Comparison of ENCODE assay signal across 13 mouse cellular contexts in genomic region chr2:180731036-180731435, GRCm38 (mm10). TPM values are rescaled to one million over a fixed set of nuclear protein-coding genes. Genes with fewer than 3 reads are reported as not detected.
DNase-seq lines count a peak whose midpoint lies in the region.
"Had no signal": no experiment of that assay in that cellular context is flagged by ENCODE, and none has a peak within 500 bp of the region (broad histone marks: within the 10 kb centered on the region; RNA-seq: fewer than 3 reads in every experiment).

No protein-coding gene starts in this region.

- peak; percentile 33 to 69 for DNase-seq in adrenal gland, adult (ENCODE audit: inconsistent age in 2 of 2, low spot score in 1 of 2)
- DNase-seq in adrenal gland, postnatal 4 days (ENCODE audit: low spot score in 2 of 2): no peak
- peak; percentile 44 to 64 for DNase-seq in thymus, adult 18-20 months
- DNase-seq in thymus, postnatal 10 days (ENCODE audit: low spot score in 2 of 2): no peak
- peak; percentile 44 for DNase-seq in lung, postnatal 14 days
- DNase-seq in gastrocnemius, postnatal 25 days: no peak
- no peak for DNase-seq in retina, embryonic 14.5 days (ENCODE audit: low spot score)
- no peak for DNase-seq in layer of hippocampus, postnatal 36 days
- DNase-seq: cerebellum, adult 2 months; forebrain, postnatal 0 days; heart, postnatal 14 days had no signal

RNA-seq across cellular contexts. Expression of gene Slc17a9, which starts 6.0 kb away (rescaled TPM):
- total RNA-seq in adrenal gland, postnatal 4 days (2021): 1 to 10 TPM; 2.9 to 3.2 TPM
- under 1 TPM; 0.20 to 0.48 TPM for total RNA-seq in gastrocnemius, postnatal 25 days (2021)
- total RNA-seq in layer of hippocampus, postnatal 36 days (2021): under 1 TPM in 1 of 2 experiments, not detected in 1; 0.51 TPM

RNA-seq across cellular contexts. Expression of gene Gid8, which starts 21.1 kb away (rescaled TPM):
- total RNA-seq in adrenal gland, postnatal 4 days (2021): 10 to 100 TPM; 72.6 to 78.2 TPM
- 10 to 100 TPM; 31.8 to 34.4 TPM for total RNA-seq in gastrocnemius, postnatal 25 days (2021)
- total RNA-seq in layer of hippocampus, postnatal 36 days (2021): 10 to 100 TPM; 63.3 to 63.4 TPM

RNA-seq across cellular contexts. Expression of gene Dido1, which starts 21.2 kb away (rescaled TPM):
- total RNA-seq in adrenal gland, postnatal 4 days (2021): 10 to 100 TPM; 60.8 to 63.3 TPM
- 10 to 100 TPM; 14.6 to 16.2 TPM for total RNA-seq in gastrocnemius, postnatal 25 days (2021)
- 10 to 100 TPM; 52.2 to 61.1 TPM for total RNA-seq in layer of hippocampus, postnatal 36 days (2021)

RNA-seq across cellular contexts. Expression of gene Bhlhe23, which starts 45.7 kb away (rescaled TPM):
- total RNA-seq in adrenal gland, postnatal 4 days (2021): not detected
- not detected for total RNA-seq in gastrocnemius, postnatal 25 days (2021)
- total RNA-seq in layer of hippocampus, postnatal 36 days (2021): not detected
- total RNA-seq: heart, postnatal 14 days; liver, adult 2 months; megakaryocyte, adult 5-6 weeks had no signal

Comparison
In these comparisons a context has a peak if more than half of its experiments do, and no peak if none do; other contexts are left out.
1. DNase-seq: peak in adrenal gland, adult (2 of 2), thymus, adult 18-20 months (2 of 2) and lung, postnatal 14 days (single experiment); none in adrenal gland, postnatal 4 days (0 of 2), thymus, postnatal 10 days (0 of 2), gastrocnemius, postnatal 25 days (single experiment), retina, embryonic 14.5 days (single experiment) and layer of hippocampus, postnatal 36 days (0 of 2).